15 mouse cellular contexts compared by ENCODE assay signal in genomic region chr3:103309252-103309651, GRCm38 (mm10).
"Had no signal": no experiment of that assay in that cellular context is flagged by ENCODE, and none has a peak within 500 bp of the region (broad histone marks: within the 10 kb centered on the region; RNA-seq: fewer than 3 reads in every experiment).

No protein-coding gene starts in this region.

- H3K27me3 ChIP-seq: limb, embryonic 13.5 days; midbrain, embryonic 13.5 days; neural tube, embryonic 12.5 days had no signal

- H3K4me1 ChIP-seq: neural tube, embryonic 12.5 days had no signal

- H3K4me3 ChIP-seq: layer of hippocampus, adult 2 months; limb, embryonic 13.5 days; midbrain, embryonic 13.5 days; neural tube, embryonic 12.5 days had no signal

- H3K27ac ChIP-seq: layer of hippocampus, adult 2 months; limb, embryonic 13.5 days; midbrain, embryonic 13.5 days; neural tube, embryonic 12.5 days had no signal

- H3K9me3 ChIP-seq: limb, embryonic 13.5 days; midbrain, embryonic 13.5 days; neural tube, embryonic 12.5 days had no signal

- DNase-seq: kidney, adult 9 months; kidney, postnatal 10 days; kidney, postnatal 4 days; left cerebral cortex, postnatal 4 days; lung, embryonic 14.5 days; lung, postnatal 10 days; right cerebral cortex, postnatal 4 days; spleen, adult 18-20 months; thymus, adult 18-20 months; thymus, postnatal 14 days had no signal

- H3K4me2 ChIP-seq: limb, embryonic 13.5 days; liver, embryonic 11.5 days; lung, embryonic 14.5 days; midbrain, embryonic 13.5 days; neural tube, embryonic 12.5 days had no signal
